Mouse (Mus musculus) midbrain, postnatal 0 days (tissue): ENCODE measurements around the gene Rps18. TPM values are rescaled to one million over a fixed set of nuclear protein-coding genes. Genes with fewer than 3 reads are reported as not detected.
A peak's percentile ranks its signal among the peaks of the same experiment; 100 is the strongest.

Experiments
- ATAC-seq: fragments of 200-750 bp; cut with Nextera tagmentation; 2 replicates; pipeline ENCODE4 v1.8.0; 2017; ENCODE audit warnings: moderate number of reproducible peaks, mild to moderate bottlenecking, moderate TSS enrichment, moderate library complexity; ENCODE audit not compliant: low FRiP score
- DNase-seq: peaks from one replicate; pipeline ENCODE4 v3.0.0-alpha.2; 2015; ENCODE audit warnings: low spot score
- H3K27ac ChIP-seq: fragments of 300-500 bp; sonication (generic); 2 replicates; pipeline ENCODE4 v1.5.1; 2014; ENCODE audit warnings: low read depth, mild to moderate bottlenecking, low read length, mixed read lengths
- H3K27me3 ChIP-seq: fragments of 300-500 bp; sonication (generic); 2 replicates; pipeline ENCODE4 v1.6.1; 2014; ENCODE audit warnings: low read length, control low read depth, mixed read lengths; ENCODE audit not compliant: insufficient read depth
- H3K36me3 ChIP-seq: fragments of 300-500 bp; sonication (generic); 2 replicates; pipeline ENCODE4 v1.6.1; 2014; ENCODE audit warnings: low read length, control low read depth, mixed read lengths; ENCODE audit not compliant: insufficient read depth
- H3K4me1 ChIP-seq: fragments of 300-500 bp; sonication (generic); 2 replicates; pipeline ENCODE4 v1.6.1; 2014; ENCODE audit warnings: mild to moderate bottlenecking, control low read depth, antibody characterized with exemption, low read length, mixed read lengths; ENCODE audit not compliant: insufficient read depth
- H3K4me2 ChIP-seq: fragments of 300-500 bp; sonication (generic); 2 replicates; pipeline ENCODE4 v1.6.1; 2014; ENCODE audit warnings: low read depth, mild to moderate bottlenecking, low read length, mixed read lengths; ENCODE audit not compliant: poor library complexity, severe bottlenecking
- H3K4me3 ChIP-seq: fragments of 300-500 bp; sonication (generic); 2 replicates; pipeline ENCODE4 v1.5.1; 2014; ENCODE audit warnings: low read depth, mild to moderate bottlenecking, low read length, moderate library complexity
- H3K9ac ChIP-seq: fragments of 300-500 bp; sonication (generic); replicated peaks from 2 replicates; pipeline ENCODE4 v1.6.1; 2014; ENCODE audit warnings: mild to moderate bottlenecking, low read length, moderate library complexity, mixed read lengths; ENCODE audit not compliant: poor library complexity, severe bottlenecking
- H3K9me3 ChIP-seq: fragments of 300-500 bp; sonication (generic); 2 replicates; pipeline ENCODE4 v1.6.1; 2016; ENCODE audit warnings: low read length, control low read depth
- CTCF ChIP-seq: IDR thresholded peaks from 2 replicates; pipeline ENCODE4 v1.5.1; 2016; ENCODE audit warnings: antibody characterized with exemption, mild to moderate bottlenecking
- WGBS: fragments of 180-500 bp; shearing (Covaris S2); extraction: QIAGEN DNeasy Blood & Tissue Kit; methylation state at CpG from one replicate; pipeline ENCODE4 v1.1.7; 2014; 5-methylcytosine and 5-hydroxymethylcytosine counted together
- polyA plus RNA-seq: library from polyadenylated mRNA; unstranded; fragments of >200 nt; fragmentation: Nextera tagmentation; extraction: Ambion mirVana; gene quantifications from 2 replicates; pipeline ENCODE4 v1.2.1, GENCODE M21; 2015
- total RNA-seq: library from RNA; depleted of rRNA; stranded (reverse); fragments of >200 nt; gene quantifications from 2 replicates; pipeline ENCODE4 v1.2.3, GENCODE M21; 2014

Rps18 gene
- total and polyA plus RNA-seq, 2 experiments from 2014 or later, result 742 to 751 TPM

- ATAC-seq (peak; percentile 76), DNase-seq (peak; percentile 90)
- under 1% methylated on average over 45 of the region's 45 CpGs for WGBS
- peak within 1 kb of the TSS; percentile 96 for H3K4me2 ChIP-seq
- H3K9ac ChIP-seq, result peak within 1 kb of the TSS; percentile 79
- peaks cover 13% of the 10 kb centered on the region; the same call in 1 of the 2 replicates for H3K4me1 ChIP-seq
- peak within 1 kb of the TSS; percentile 91 for H3K27ac ChIP-seq
- peak; percentile 13 for TF ChIP-seq CTCF
- peak within 1 kb of the TSS; percentile 52 for H3K4me3 ChIP-seq
- H3K36me3 ChIP-seq, result peaks cover 22% of the 10 kb centered on the region
- H3K27me3 ChIP-seq, result no peaks in the 10 kb centered on the region
- H3K9me3 ChIP-seq, result no peaks in the 10 kb centered on the region
Observed at GRCm38 (mm10) chr17:33951021-33951946, 4.5 kb downstream of the Rps18 start, which contains the start of gene B3galt4. TSS of gene B3galt4 (minus strand) at chr17:33951488.

DNA sequence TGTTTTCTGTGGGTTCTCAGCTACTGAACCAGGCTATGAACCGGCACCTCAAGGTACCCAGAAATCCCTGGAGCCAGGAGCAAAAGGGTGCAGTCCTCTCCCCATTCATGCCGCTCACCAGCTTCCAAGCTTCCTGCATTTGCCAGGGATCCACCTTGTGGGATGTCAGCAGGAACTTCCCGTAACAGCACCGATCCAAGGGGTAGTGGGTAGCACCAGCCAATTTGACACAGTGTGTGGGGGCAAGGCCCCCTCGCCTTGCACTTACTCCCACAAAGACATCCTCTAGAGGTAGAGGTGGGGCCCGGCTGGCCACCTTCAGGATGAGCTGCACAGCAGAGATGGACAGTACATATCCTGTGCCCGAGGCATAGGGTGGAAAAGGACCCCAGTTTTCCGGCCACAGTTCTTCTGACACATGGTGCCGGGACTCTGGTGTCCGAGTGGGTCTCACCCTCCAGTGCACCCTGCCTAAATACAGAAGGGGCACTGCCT lies 5.6 kb downstream of the Rps18 start:
- DNase-seq (no peak), ATAC-seq (no peak)
- Histone ChIP-seq H3K36me3 (peaks cover 25% of the 10 kb centered on the region), H3K9me3 (no peaks in the 10 kb centered on the region), H3K4me3 (peak overlapping the region; percentile 52), H3K4me1 (peaks cover 13% of the 10 kb centered on the region; the same call in 1 of the 2 replicates), H3K9ac (peak overlapping the region; percentile 79), H3K27me3 (no peaks in the 10 kb centered on the region), H3K4me2 (peak overlapping the region; percentile 96), H3K27ac (peak overlapping the region; percentile 91)
- 72% methylated on average over 10 of the region's 10 CpGs for WGBS
- TF ChIP-seq CTCF, result no peak

DNA sequence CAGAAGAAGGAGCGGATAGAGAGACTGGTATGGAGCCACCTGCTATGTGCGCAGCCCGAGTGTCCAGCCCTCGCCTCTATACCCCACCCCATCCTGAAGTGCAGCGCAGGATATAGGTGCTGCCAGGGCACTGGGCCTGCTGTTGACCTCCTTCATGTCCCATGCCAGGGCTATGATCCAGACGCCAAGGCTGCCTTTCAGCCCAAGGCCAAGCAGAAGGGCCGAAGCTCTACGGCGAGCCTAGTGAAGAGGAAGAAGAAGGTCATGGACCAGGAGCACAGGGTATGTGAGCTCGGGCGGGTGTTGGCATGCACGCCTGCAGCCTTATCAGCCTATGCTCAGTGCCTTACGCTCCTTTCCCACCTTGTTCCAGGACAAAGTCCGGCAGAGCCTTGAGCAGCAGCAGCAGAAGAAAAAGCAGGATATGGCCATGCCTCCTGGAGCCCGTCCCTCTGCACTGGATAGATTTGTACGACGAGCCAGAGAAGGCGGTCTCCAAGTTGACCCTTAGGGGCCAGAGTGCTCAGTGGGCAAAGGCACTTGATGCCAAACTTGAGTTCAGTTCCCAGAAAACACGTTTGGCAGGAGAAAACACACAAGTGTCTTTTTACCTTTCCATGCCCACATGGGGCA lies 6.8 kb downstream of the Rps18 start:
- no peak overlapping the region for H3K9ac ChIP-seq
- 91% methylated on average over 19 of the region's 19 CpGs for WGBS
- peaks cover 6% of the 10 kb centered on the region; the same call in 1 of the 2 replicates for H3K4me1 ChIP-seq
- DNase-seq (no peak), ATAC-seq (no peak)
- peaks cover 35% of the 10 kb centered on the region for H3K36me3 ChIP-seq
- no peak for TF ChIP-seq CTCF
- H3K4me2 ChIP-seq, result no peak overlapping the region
- H3K9me3 ChIP-seq, result no peaks in the 10 kb centered on the region
- no peak overlapping the region for H3K27ac ChIP-seq
- no peaks in the 10 kb centered on the region for H3K27me3 ChIP-seq
- no peak overlapping the region for H3K4me3 ChIP-seq

GRCm38 (mm10) chr17:33948090-33948904 lies 7.5 kb downstream of the Rps18 start:
- H3K4me2 ChIP-seq, result no peak overlapping the region
- H3K36me3 ChIP-seq, result peaks cover 36% of the 10 kb centered on the region
- TF ChIP-seq CTCF, result no peak
- H3K27me3 ChIP-seq, result no peaks in the 10 kb centered on the region
- peaks cover 5% of the 10 kb centered on the region; the same call in 1 of the 2 replicates for H3K4me1 ChIP-seq
- 89% methylated on average over 22 of the region's 22 CpGs for WGBS
- ATAC-seq (no peak), DNase-seq (no peak)
- no peak overlapping the region for H3K9ac ChIP-seq
- H3K27ac ChIP-seq, result no peak overlapping the region
- H3K9me3 ChIP-seq, result no peaks in the 10 kb centered on the region
- no peak overlapping the region for H3K4me3 ChIP-seq

GRCm38 (mm10) chr17:33947430-33948089 lies 8.2 kb downstream of the Rps18 start:
- ATAC-seq (no peak), DNase-seq (no peak)
- WGBS, result 91% methylated on average over 10 of the region's 10 CpGs
- Histone ChIP-seq H3K9me3 (no peaks in the 10 kb centered on the region), H3K36me3 (peaks cover 31% of the 10 kb centered on the region), H3K4me2 (no peak overlapping the region), H3K27ac (no peak overlapping the region), H3K27me3 (no peaks in the 10 kb centered on the region), H3K4me1 (peaks cover 5% of the 10 kb centered on the region; the same call in 1 of the 2 replicates), H3K4me3 (no peak overlapping the region), H3K9ac (no peak overlapping the region)
- TF ChIP-seq CTCF, result no peak
